Mouse (Mus musculus): ENCODE data around the gene Dnah2.

- no peak for TF ChIP-seq CTCF (IDR thresholded peaks at IDR 0.05; ENCODE audit: low read depth, low read length)
- TF ChIP-seq POLR2A (IDR thresholded peaks at IDR 0.05; ENCODE audit: insufficient read depth, low read length) = no peak
- no peak for TF ChIP-seq EP300 (IDR thresholded peaks at IDR 0.05; ENCODE audit: insufficient read depth, low read depth, low read length)
These were observed 176.1 kb downstream of the Dnah2 start for GRCm38 (mm10) chr11:69372780-69373170.

All from ES-Bruce4 (cell line).